Mouse (Mus musculus) left cerebral cortex, adult 18-20 months (tissue): ENCODE measurements at regions not wholly inside any gene's neighbourhood (a gene's known extent, or its start where the extent isn't known, plus 50 kb on each side); places are given as distances from the start of the nearest gene placed in this dataset.

Experiments used
- DNase-seq, 2 experiments: peaks; one replicate each; pipeline ENCODE4 v3.0.0; 2021 to 2022; ENCODE audit warnings: low spot score in 2 of 2, mixed read lengths in 1 of 2

DNA sequence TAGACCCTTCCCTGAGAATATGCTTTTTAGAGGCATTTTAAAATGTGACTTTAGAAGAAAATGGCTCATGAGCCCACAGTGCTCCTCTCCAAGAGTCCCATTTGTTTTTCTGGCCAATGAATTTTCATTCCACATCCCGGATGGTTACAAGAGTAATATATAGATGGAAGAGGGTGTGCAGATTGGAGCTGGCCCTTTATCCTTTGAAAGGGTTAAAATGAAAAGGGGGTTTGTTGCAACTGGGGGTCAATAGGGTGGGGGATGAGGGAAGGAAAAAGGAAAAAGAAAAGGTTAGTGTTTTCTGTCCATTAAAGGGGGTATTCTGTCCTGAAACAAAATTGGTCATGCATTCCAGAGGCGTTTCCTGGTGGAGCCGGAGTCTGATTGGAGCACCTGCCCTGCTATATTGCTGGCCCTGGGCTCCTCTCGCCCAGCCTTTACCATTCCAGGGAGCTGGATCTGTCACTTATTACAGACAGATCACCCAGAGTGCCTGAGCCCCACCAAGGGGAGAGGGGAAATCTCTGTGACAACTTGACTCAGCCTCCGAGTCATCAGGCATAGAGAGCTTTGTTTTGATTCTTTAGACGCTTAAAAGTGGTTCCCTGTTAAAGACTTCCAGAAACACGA is 666.7 kb downstream of the Pkhd1 start:
- DNase-seq, result no peak

DNA sequence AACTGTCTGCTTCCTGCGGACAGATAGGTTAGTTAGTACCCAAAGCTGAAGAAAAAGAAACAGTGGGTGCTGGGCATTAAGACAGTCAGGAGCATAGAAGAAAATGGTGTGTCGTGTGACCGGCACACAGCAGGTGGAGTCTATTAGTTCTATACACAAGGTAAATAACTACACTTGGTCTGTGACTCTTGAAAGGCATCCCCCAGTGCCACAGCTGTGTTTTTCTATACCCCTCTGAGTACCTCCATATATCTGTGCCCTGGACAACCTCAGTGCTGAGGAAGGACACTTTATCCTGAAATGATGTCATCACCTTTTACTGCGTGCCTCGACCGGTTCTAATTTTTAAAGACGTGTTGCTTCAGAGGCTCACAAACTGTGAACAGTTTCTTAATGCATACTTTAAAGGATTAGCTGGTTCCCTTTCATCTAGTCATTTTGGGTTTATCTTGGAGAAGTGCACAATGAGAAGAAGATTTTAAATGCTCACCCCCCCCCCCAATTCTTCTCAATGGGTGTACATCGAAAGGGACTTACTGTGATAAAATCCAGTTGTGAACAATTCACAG is 666.1 kb downstream of the Pkhd1 start:
- DNase-seq, result no peak

- no peak for DNase-seq
These were observed 644.5 kb downstream of the Pkhd1 start for GRCm38 (mm10) chr1:19973364-19973763.

DNA sequence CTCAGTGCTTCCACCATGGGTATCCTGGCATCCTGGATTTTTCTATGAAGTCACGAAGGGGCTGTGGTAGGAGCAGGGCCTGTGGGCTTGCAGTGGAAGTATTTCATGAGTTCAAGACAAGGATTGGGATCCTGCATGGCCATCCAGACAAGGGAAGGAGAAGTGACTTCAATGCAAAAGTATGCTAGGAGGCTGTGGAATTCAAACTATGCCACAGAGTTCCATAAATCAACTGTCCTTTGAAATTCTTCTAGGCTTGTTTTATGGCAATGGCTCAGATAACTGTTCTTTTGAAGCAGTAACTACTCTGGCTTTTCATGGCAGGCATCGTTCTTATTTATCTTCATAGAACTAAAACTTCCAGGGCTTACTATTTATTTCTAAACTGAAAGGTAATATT is 643.9 kb downstream of the Pkhd1 start:
- no peak for DNase-seq

GRCm38 (mm10) chr1:19975436-19975835 is 642.4 kb downstream of the Pkhd1 start:
- DNase-seq, result no peak

- DNase-seq, result no peak
These were observed 636.7 kb downstream of the Pkhd1 start for GRCm38 (mm10) chr1:19981189-19981588.

DNA sequence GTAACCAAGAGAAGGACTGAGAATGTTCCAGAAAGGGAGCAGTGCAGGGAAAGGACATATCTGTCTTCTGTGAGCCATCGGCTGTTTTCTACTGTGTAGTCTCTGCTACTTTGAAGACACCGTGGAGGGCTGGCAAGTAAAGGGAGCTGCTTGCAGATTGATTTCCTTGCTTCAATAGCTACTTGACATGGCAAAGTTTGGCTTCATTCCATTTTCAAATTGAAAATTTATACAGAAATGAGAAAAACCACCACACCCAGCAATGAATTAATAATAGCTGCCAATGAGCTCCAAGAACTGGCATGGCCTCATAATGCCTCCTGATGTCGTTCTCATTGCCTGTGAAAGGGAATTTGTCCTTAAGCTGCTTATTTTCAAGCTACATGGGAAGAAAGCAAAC is 635.1 kb downstream of the Pkhd1 start:
- DNase-seq, result no peak

DNA sequence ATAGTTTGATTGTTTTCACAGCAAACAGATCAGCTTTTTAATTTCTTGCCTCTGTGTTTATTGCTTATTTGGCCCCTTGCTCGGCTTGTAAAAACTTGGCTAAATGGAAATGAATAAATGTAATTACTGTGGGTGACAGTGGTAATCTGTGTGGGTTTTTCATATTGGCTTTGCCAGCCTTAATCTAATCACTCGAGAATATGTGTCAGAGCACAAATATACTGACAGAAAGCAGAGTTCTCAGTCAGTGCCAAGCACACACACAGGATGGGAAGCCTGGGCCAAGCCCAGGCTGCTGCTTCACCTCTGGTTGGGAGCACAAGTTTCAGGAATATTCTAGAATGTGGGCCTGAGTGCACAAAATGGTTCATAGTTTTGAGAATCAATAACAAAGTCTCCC is 634.4 kb downstream of the Pkhd1 start:
- no peak for DNase-seq

DNA sequence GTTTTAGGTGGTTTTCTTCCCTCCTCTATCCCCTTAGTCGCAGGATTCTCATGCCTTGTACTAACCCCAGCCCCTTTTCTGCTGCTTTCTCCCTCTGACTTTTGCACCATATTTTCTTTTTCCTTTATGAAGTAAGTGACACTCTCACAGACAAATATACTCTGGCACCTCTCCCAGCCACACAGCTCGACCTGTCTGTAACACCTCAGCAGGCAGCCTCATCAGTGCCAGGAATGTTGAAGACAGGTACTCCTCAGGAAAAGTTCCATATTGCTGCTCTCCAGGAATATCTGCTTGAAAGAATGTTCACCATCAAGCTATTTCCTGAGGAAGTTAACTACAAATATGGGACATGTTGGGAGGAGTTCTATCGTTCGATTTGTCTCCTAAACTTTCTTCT is 627.9 kb downstream of the Pkhd1 start:
- no peak for DNase-seq
